Mouse (Mus musculus) c-Kit-positive CD71-positive TER-119-negative erythroid progenitor cells, embryonic 14.5 days (primary cell): ENCODE measurements around the gene Il34.

Source experiments
- DNase-seq: peaks from one replicate; pipeline ENCODE4 v3.0.0-alpha.2; 2013; ENCODE audit warnings: low read depth

The Il34 gene

GRCm38 (mm10) chr8:110776335-110776734, 29.4 kb downstream of the Il34 start:
- no peak for DNase-seq

DNA sequence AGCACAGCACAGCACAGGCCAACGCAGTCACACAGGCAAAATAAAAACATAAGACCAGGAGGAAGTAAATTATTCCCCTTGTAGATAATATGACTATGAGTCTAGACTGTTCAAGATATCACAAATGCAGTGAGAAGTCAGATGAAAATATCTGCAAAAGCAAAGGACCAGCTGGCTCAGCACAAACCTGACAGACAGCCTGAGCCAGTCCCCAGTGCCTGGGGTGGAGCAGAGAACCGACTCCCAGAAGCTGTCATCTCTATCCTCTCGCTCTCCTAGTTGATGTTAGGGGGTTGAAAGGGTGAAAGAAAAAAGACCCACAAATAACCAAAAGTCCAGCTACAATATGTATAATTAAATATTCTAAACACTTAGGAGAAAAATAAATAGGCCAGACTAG, 30.0 kb downstream of the Il34 start:
- DNase-seq, result no peak

DNA sequence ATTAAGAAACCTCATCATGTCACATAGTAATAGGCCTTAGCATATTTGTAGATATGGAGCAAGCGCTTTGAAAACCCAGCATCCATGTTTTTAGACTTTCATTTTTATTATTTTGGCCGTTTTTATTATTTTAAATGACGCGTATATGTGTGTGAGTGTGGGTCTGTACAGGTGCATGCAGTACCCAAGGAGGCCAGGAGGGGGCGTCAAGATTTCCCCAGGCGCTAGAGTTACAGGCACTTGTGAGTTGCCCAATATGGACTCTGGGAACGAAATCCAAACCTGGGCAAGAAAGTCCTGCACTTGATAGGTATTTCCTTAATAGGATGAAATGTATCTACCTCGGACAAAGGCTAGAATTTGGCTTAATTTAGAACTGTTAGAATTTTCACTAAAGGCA, 30.4 kb downstream of the Il34 start:
- DNase-seq, result no peak

DNA sequence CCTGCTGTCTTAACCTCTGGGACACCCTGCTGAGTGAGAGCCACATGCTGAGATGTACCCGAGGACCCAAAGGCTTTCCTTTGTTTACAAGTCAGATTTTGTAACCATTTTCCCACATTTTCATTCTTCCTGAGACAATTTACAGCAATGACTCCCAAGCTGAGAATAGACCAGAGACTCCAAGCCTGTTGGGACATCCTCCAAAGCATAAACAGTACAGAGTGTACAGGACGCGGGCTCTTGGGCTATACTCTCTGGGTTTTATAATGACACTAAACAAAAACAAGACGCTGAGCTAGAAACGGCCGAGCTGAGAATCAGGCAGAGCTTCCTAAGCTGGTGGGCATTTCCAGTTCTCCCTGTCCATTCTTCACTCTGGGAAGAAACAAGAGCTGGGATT, 31.0 kb downstream of the Il34 start:
- DNase-seq, result no peak

- DNase-seq, result no peak
Measured at GRCm38 (mm10) chr8:110774047-110774446, 31.7 kb downstream of the Il34 start.

- no peak for DNase-seq
Measured at GRCm38 (mm10) chr8:110772452-110772851, 33.3 kb downstream of the Il34 start.

DNA sequence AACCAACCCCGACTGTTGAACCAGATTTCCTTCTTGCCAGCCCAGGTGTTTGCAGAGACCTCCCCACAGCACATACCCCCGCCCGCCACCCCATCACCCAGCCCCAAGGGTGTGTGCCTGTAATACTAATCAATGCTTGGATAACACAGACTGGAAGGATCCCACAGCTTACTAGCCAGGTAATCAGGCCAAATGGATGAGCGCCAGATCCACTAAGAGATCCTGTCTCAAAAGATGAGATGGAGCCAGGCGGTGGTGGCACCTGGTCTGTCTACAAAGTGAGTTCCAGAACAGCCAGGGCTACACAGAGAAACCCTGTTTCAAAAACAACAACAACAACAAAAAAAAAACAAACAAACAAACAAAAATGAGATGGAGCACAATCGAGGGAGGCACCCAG, 38.5 kb downstream of the Il34 start:
- no peak for DNase-seq

GRCm38 (mm10) chr8:110764671-110765070, 41.1 kb downstream of the Il34 start:
- no peak for DNase-seq

- no peak for DNase-seq
Measured at GRCm38 (mm10) chr8:110761988-110762387, 43.7 kb downstream of the Il34 start.

GRCm38 (mm10) chr8:110761185-110761584, 44.5 kb downstream of the Il34 start:
- no peak for DNase-seq

- no peak for DNase-seq
Measured at GRCm38 (mm10) chr8:110760280-110760940, 45.3 kb downstream of the Il34 start.

DNA sequence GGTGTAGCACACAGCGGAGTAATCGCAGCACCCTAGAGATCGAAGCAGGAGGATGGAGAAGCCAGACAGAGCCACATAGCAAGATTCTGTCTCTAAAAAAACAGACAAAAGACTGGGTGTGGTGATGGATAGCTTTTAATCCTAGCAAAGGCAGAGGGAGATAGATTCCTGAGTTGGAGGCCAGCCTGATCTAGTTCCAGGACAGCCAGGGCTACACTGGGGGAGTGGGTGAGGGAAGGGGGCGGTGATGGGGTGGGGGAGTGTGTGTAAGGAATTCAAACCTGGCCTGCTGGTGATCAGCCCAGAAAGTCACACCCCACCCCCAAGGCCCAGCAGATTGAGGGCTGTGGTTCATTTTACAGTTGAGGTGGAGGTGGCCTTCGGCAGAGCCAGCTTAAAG, 49.5 kb downstream of the Il34 start:
- DNase-seq, result no peak

GRCm38 (mm10) chr8:110755511-110756170, 50.1 kb downstream of the Il34 start:
- no peak for DNase-seq

GRCm38 (mm10) chr8:110754713-110755112, 51.0 kb downstream of the Il34 start:
- no peak for DNase-seq

DNA sequence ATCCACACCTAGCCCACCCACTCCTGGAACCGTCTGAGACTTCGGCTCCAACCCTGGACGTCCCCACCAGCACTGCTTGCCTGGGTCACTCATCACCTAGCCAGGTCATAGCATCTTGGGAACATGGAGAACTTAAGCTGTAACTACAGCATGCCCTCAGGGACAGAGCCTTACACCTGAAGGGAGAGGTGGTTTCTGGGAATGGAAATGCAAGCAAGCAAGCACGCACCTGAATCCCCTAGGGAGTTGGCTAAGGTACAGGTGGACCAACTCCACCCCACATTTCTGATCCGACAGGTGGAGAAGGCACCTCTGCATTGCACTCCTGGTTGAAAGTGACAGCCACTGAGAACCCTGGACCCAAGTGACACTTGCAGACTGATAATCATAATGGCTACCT, 54.2 kb downstream of the Il34 start:
- DNase-seq, result no peak

DNA sequence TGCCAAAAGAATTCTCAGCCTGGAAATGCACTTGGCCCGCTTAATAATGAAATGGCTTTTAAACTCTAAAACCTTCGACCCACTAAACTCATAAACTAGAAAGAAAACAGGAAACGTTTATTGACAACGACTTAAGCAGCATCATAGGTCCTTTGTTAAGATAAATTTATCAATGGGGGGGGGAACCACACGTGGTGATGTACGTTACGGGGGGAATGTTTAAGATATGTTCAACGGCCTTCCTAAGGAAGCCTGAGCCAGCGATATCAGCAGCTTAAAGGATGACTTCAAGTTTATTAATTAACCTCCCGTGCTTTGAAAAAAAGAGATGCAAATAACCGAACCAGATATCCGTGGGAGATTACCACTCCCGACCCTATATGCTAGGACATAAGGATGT, 55.5 kb downstream of the Il34 start:
- DNase-seq, result no peak

DNA sequence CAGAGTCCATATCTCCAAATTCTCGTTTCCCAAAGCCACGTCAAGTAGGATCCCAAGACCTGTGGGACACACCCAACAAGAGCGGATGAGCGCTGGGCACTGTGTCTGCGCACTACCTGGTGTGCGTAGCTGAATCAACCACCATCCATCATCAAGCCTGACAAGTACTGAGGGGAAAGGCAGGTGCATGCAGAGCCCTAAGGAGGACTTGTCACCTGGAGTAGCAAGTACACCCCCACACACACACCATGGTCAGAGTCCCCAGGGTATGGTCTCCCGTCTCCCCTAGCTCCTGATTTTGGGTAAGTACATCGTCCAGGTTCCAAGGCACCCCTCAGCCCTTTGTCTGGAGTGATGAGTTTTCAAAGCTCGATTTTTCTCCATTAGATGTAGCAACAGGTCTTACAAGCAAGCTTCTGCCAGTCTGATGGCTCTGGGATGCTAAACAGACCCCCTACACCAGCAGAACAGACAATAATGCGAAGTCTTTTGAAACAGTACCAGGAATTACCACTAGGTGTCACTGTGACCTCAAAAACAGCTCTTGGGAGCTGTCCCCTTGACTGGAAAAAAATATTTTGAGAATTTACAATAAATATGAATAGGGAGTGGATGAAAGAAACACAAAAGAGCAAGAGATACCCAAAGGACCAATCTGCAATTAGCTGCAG, 56.1 kb downstream of the Il34 start:
- peak; percentile 56 for DNase-seq

DNA sequence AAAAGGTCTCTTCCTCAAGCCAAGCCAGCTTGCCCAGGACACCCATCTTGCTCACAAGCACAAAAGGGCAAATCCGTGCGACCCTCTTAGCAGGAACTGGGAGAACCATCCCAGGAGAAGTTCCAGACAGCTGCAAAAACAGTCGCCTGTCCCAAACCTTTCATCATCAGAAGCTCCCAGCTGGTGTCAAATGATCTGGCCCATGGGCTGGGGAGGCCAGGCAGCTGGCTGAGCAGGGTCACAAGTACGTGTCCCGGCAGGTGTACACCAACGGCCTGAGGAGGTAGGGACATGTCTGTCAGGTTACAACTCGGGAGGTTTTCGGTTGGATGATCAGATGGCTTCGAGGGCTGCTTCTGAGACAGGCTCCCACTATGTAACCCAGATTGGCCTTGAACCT, 59.1 kb downstream of the Il34 start:
- DNase-seq, result no peak

GRCm38 (mm10) chr8:110745162-110745561, 60.6 kb downstream of the Il34 start:
- no peak for DNase-seq

- DNase-seq, result no peak
Measured at GRCm38 (mm10) chr8:110742452-110742818, 63.3 kb downstream of the Il34 start.

- DNase-seq, result no peak
Measured at GRCm38 (mm10) chr8:110741816-110742451, 63.8 kb downstream of the Il34 start.

GRCm38 (mm10) chr8:110740629-110741175, 65.0 kb downstream of the Il34 start:
- no peak for DNase-seq
